Mouse (Mus musculus): ENCODE measurements around the gene Zfr. TPM values are rescaled to one million over a fixed set of nuclear protein-coding genes. Genes with fewer than 3 reads are reported as not detected.

The Zfr gene
- total and polyA plus RNA-seq, 2 experiments from 2014 or later = 212 to 300 TPM

- 76% methylated on average over 13 of the region's 13 CpGs for WGBS
- no peaks in the 10 kb centered on the region for H3K9me3 ChIP-seq (ENCODE audit: low read length)
- H3K4me3 ChIP-seq (ENCODE audit: low read depth, low read length) = no peak overlapping the region
- no peak overlapping the region for H3K9ac ChIP-seq (replicated peaks; ENCODE audit: low read length, poor library complexity, severe bottlenecking)
- no peaks in the 10 kb centered on the region for H3K27me3 ChIP-seq (ENCODE audit: insufficient read depth, low read length)
- H3K4me2 ChIP-seq (ENCODE audit: low read depth, low read length, poor library complexity, severe bottlenecking) = no peak overlapping the region
- no peak for TF ChIP-seq CTCF (IDR thresholded peaks at IDR 0.05)
- DNase-seq (ENCODE audit: low spot score) (no peak), ATAC-seq (ENCODE audit: low FRiP score) (no peak)
- no peaks in the 10 kb centered on the region for H3K4me1 ChIP-seq (ENCODE audit: insufficient read depth, low read length)
- H3K36me3 ChIP-seq (ENCODE audit: insufficient read depth, low read length) = no peaks in the 10 kb centered on the region
- H3K27ac ChIP-seq (ENCODE audit: low read depth, low read length) = no peak overlapping the region
Observed at GRCm38 (mm10) chr15:12082344-12082743, 35.3 kb upstream of the Zfr start.

DNA sequence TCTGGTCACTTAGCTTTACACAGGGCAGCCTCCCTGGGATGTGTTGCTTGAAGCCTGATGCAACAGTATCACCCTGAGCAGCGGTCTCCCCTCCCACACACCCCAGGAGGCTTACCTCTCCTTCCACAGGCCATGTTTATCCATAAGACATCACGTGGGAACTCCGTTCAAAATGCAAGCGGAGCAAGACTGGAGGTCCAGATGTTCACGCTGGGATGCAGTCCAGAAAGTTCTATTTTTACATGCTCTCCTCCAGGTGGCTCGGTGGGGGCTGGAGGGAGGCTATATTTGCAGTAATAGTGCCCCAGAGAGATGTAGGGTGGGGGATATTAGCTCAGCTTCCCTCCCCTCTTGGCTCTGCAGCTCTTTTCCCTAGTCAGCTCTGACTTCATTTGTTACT, 33.5 kb upstream of the Zfr start:
- DNase-seq (ENCODE audit: low spot score) (no peak), ATAC-seq (ENCODE audit: low FRiP score) (no peak; the same call in 1 of the 2 replicates)
- no peaks in the 10 kb centered on the region for H3K27me3 ChIP-seq (ENCODE audit: insufficient read depth, low read length)

GRCm38 (mm10) chr15:12084859-12085258, 32.8 kb upstream of the Zfr start:
- no peak overlapping the region for H3K4me2 ChIP-seq (ENCODE audit: low read depth, low read length, poor library complexity, severe bottlenecking)
- no peaks in the 10 kb centered on the region for H3K36me3 ChIP-seq (ENCODE audit: insufficient read depth, low read length)
- TF ChIP-seq CTCF (IDR thresholded peaks at IDR 0.05) = peak; percentile 75
- no peak overlapping the region for H3K27ac ChIP-seq (ENCODE audit: low read depth, low read length)
- 0 out of 2 replicates have a peak, but pooled peaks have one; percentile 31 for ATAC-seq (ENCODE audit: low FRiP score)
- no peaks in the 10 kb centered on the region for H3K4me1 ChIP-seq (ENCODE audit: insufficient read depth, low read length)
- H3K9me3 ChIP-seq (ENCODE audit: low read length) = no peaks in the 10 kb centered on the region
- 78% methylated on average over 4 of the region's 4 CpGs for WGBS
- H3K9ac ChIP-seq (replicated peaks; ENCODE audit: low read length, poor library complexity, severe bottlenecking) = no peak overlapping the region
- peak; percentile 59 for DNase-seq (ENCODE audit: low spot score)
- H3K27me3 ChIP-seq (ENCODE audit: insufficient read depth, low read length) = no peaks in the 10 kb centered on the region
- no peak overlapping the region for H3K4me3 ChIP-seq (ENCODE audit: low read depth, low read length)

More for the DNA sequence above, 33.5 kb upstream of the Zfr start:
- Histone ChIP-seq H3K27ac (ENCODE audit: low read depth, low read length) (no peak overlapping the region), H3K9me3 (ENCODE audit: low read length) (no peaks in the 10 kb centered on the region), H3K4me3 (ENCODE audit: low read depth, low read length) (no peak overlapping the region), H3K9ac (replicated peaks; ENCODE audit: low read length, poor library complexity, severe bottlenecking) (no peak overlapping the region), H3K4me2 (ENCODE audit: low read depth, low read length, poor library complexity, severe bottlenecking) (no peak overlapping the region), H3K4me1 (ENCODE audit: insufficient read depth, low read length) (no peaks in the 10 kb centered on the region), H3K36me3 (ENCODE audit: insufficient read depth, low read length) (no peaks in the 10 kb centered on the region)
- TF ChIP-seq CTCF (IDR thresholded peaks at IDR 0.05) = no peak
- 70% methylated on average over 6 of the region's 6 CpGs for WGBS

DNA sequence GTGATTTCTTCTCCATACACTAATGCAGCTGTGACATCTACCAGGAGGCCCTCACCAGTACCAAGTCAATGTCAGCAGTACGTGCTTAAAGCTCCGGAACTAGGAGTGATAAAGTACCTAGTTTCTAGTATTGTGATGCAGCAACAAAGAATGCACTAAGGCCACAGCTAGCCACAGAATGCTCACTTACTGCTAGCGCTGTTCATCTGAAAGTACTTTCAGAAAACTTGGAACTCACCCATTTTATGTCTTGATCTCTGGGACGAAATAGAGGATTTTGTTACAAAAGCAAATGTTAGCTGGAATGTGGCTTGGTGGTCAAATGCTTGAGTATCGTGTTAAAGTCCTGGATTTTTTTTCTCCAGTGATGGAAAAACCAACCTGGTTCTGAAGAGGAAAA, 30.0 kb upstream of the Zfr start:
- H3K4me2 ChIP-seq (ENCODE audit: low read depth, low read length, poor library complexity, severe bottlenecking) = no peak overlapping the region
- no peak for TF ChIP-seq CTCF (IDR thresholded peaks at IDR 0.05)
- H3K9me3 ChIP-seq (ENCODE audit: low read length) = no peaks in the 10 kb centered on the region
- H3K36me3 ChIP-seq (ENCODE audit: insufficient read depth, low read length) = no peaks in the 10 kb centered on the region
- ATAC-seq (ENCODE audit: low FRiP score) = no peak
- 88% methylated on average over 5 of the region's 5 CpGs for WGBS
- DNase-seq (ENCODE audit: low spot score) = no peak
- H3K9ac ChIP-seq (replicated peaks; ENCODE audit: low read length, poor library complexity, severe bottlenecking) = no peak overlapping the region
- H3K4me1 ChIP-seq (ENCODE audit: insufficient read depth, low read length) = 0 out of 2 replicates have a peak, but pooled peaks cover 1% of the 10 kb centered on the region
- no peak overlapping the region for H3K27ac ChIP-seq (ENCODE audit: low read depth, low read length)
- no peak overlapping the region for H3K4me3 ChIP-seq (ENCODE audit: low read depth, low read length)
- no peaks in the 10 kb centered on the region for H3K27me3 ChIP-seq (ENCODE audit: insufficient read depth, low read length)

DNA sequence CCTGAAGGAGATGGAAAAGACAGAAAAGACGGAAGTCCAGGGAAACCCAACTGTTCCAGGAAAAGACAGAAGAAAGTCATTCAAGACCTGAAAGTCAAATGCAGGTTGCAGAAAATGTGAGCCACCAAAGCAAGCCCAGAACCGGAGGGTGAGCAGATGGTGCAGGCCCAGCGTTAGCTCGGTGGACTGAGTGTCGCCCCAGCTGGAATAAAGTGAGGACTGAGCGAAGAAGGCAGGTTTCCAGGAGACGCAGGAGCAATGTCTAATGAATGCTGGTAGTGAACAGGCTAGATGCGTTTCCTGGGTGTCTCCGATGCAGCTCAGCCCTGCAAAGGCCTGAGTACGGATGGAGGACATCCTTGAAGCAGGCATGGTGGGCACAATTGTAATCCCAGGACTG, 29.5 kb upstream of the Zfr start:
- DNase-seq (ENCODE audit: low spot score) = no peak
- TF ChIP-seq CTCF (IDR thresholded peaks at IDR 0.05) = no peak
- H3K27ac ChIP-seq (ENCODE audit: low read depth, low read length) = no peak overlapping the region
- WGBS = 78% methylated on average over 10 of the region's 10 CpGs
- H3K27me3 ChIP-seq (ENCODE audit: insufficient read depth, low read length) = no peaks in the 10 kb centered on the region
- H3K9me3 ChIP-seq (ENCODE audit: low read length) = no peaks in the 10 kb centered on the region
- H3K36me3 ChIP-seq (ENCODE audit: insufficient read depth, low read length) = no peaks in the 10 kb centered on the region
- no peak overlapping the region for H3K4me3 ChIP-seq (ENCODE audit: low read depth, low read length)
- no peak overlapping the region for H3K4me2 ChIP-seq (ENCODE audit: low read depth, low read length, poor library complexity, severe bottlenecking)
- H3K4me1 ChIP-seq (ENCODE audit: insufficient read depth, low read length) = peaks cover 5% of the 10 kb centered on the region; the same call in 1 of the 2 replicates
- no peak for ATAC-seq (ENCODE audit: low FRiP score)
- H3K9ac ChIP-seq (replicated peaks; ENCODE audit: low read length, poor library complexity, severe bottlenecking) = no peak overlapping the region

- no peak for ATAC-seq (ENCODE audit: low FRiP score)
- peaks cover 12% of the 10 kb centered on the region; the same call in 1 of the 2 replicates for H3K4me1 ChIP-seq (ENCODE audit: insufficient read depth, low read length)
- no peaks in the 10 kb centered on the region for H3K27me3 ChIP-seq (ENCODE audit: insufficient read depth, low read length)
- no peak overlapping the region for H3K4me3 ChIP-seq (ENCODE audit: low read depth, low read length)
- H3K9me3 ChIP-seq (ENCODE audit: low read length) = no peaks in the 10 kb centered on the region
- DNase-seq (ENCODE audit: low spot score) = no peak
- no peak overlapping the region for H3K4me2 ChIP-seq (ENCODE audit: low read depth, low read length, poor library complexity, severe bottlenecking)
- WGBS = 76% methylated on average over 7 of the region's 7 CpGs
- no peaks in the 10 kb centered on the region for H3K36me3 ChIP-seq (ENCODE audit: insufficient read depth, low read length)
- TF ChIP-seq CTCF (IDR thresholded peaks at IDR 0.05) = no peak
- no peak overlapping the region for H3K27ac ChIP-seq (ENCODE audit: low read depth, low read length)
- H3K9ac ChIP-seq (replicated peaks; ENCODE audit: low read length, poor library complexity, severe bottlenecking) = no peak overlapping the region
Observed at GRCm38 (mm10) chr15:12090087-12090486, 27.5 kb upstream of the Zfr start.

All from midbrain, postnatal 0 days (tissue).